Mouse (Mus musculus): ENCODE results near the gene Ip6k2. TPM values are rescaled to one million over a fixed set of nuclear protein-coding genes. Genes with fewer than 3 reads are reported as not detected.

The Ip6k2 gene
- polyA plus RNA-seq, 1 experiment from 2014 or later, result 222 TPM

DNA sequence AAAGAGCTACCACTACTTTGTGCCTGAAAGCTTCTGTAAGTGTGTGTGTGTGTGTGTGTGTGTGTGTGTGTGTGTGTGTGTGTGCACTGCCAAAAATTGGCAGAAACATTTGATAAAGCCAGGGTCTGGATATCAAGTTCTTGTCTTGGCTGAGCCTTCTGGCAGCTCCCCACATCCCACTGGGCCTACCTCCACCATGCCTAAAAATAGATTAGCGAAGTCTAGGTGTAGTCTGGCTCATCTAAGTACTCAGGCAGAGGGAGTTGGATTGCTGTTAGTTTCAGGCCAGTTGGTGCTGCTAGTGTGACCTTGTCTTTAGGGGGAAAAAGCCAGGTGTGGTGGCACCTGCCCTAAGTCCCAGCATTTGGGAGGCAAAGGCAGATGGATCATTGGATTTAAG lies 23.2 kb downstream of the Ip6k2 start:
- Histone ChIP-seq H3K36me3 (peaks cover 63% of the 10 kb centered on the region), H3K4me3 (no peak overlapping the region), H3K27me3 (no peaks in the 10 kb centered on the region), H3K4me2 (no peak overlapping the region), H3K4me1 (replicated peaks) (peaks cover 23% of the 10 kb centered on the region), H3K9me3 (no peaks in the 10 kb centered on the region), H3K9ac (no peak overlapping the region), H3K27ac (0 out of 2 replicates have a peak overlapping the region, but pooled peaks have one; percentile 0)
- ATAC-seq (ENCODE audit: low FRiP score), result no peak
- 94% methylated on average over 1 of the region's 1 CpGs for WGBS

- Histone ChIP-seq H3K9me3 (no peaks in the 10 kb centered on the region), H3K27ac (peak overlapping the region; percentile 59), H3K9ac (peak overlapping the region; percentile 25; the same call in 1 of the 2 replicates), H3K4me3 (no peak overlapping the region), H3K4me1 (replicated peaks) (peaks cover 23% of the 10 kb centered on the region), H3K36me3 (peaks cover 63% of the 10 kb centered on the region), H3K27me3 (no peaks in the 10 kb centered on the region), H3K4me2 (no peak overlapping the region)
- 74% methylated on average over 5 of the region's 5 CpGs for WGBS
- no peak; the same call in 1 of the 2 replicates for ATAC-seq (ENCODE audit: low FRiP score)
Measured at GRCm38 (mm10) chr9:108807674-108808073, 24.1 kb downstream of the Ip6k2 start.

DNA sequence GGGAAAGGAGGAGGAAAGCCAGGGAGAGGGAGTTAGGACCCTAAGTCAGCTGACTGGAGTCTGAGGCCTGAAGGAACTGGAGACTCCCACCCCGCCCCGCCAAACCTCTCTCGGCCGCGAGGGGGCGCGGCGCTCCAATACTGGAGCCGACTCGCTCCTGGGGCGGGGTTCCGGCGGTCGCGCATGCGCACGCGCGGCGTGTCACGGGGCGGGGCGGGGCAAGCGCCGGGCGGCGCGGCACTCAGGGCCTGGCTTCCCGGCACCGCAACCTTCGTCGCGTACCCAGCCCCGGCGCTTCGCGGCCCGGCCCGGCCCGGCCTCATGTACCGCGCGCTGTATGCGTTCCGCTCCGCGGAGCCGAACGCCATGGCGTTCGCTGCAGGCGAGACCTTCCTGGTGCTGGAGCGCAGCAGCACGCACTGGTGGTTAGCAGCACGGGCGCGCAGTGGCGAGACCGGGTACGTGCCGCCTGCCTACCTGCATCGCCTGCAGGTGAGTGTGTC lies 24.6 kb downstream of the Ip6k2 start, which contains the start of gene Nckipsd:
Gene Nckipsd, plus strand, starts transcription at position 206 of the 503 bp plus-strand sequence.
- H3K4me3 ChIP-seq, result peak within 1 kb of the TSS; percentile 73
- H3K27ac ChIP-seq, result peak within 1 kb of the TSS; percentile 84
- whole genome bisulfite sequencing, result under 1% methylated on average over 43 of the region's 62 CpGs
- peaks cover 65% of the 10 kb centered on the region for H3K36me3 ChIP-seq
- peak within 1 kb of the TSS; percentile 87 for H3K4me2 ChIP-seq
- peak; percentile 90 for ATAC-seq (ENCODE audit: low FRiP score)
- no peaks in the 10 kb centered on the region for H3K9me3 ChIP-seq
- no peaks in the 10 kb centered on the region for H3K27me3 ChIP-seq
- H3K9ac ChIP-seq, result peak within 1 kb of the TSS; percentile 95
- H3K4me1 ChIP-seq (replicated peaks), result peaks cover 23% of the 10 kb centered on the region

GRCm38 (mm10) chr9:108809188-108809587 lies 25.6 kb downstream of the Ip6k2 start:
- Histone ChIP-seq H3K4me1 (replicated peaks) (peaks cover 23% of the 10 kb centered on the region), H3K27ac (no peak overlapping the region), H3K4me3 (peak overlapping the region; percentile 73), H3K9ac (peak overlapping the region; percentile 95), H3K4me2 (peak overlapping the region; percentile 87), H3K27me3 (no peaks in the 10 kb centered on the region), H3K9me3 (no peaks in the 10 kb centered on the region), H3K36me3 (peaks cover 65% of the 10 kb centered on the region)
- WGBS, result 67% methylated on average over 5 of the region's 5 CpGs
- no peak for ATAC-seq (ENCODE audit: low FRiP score)

DNA sequence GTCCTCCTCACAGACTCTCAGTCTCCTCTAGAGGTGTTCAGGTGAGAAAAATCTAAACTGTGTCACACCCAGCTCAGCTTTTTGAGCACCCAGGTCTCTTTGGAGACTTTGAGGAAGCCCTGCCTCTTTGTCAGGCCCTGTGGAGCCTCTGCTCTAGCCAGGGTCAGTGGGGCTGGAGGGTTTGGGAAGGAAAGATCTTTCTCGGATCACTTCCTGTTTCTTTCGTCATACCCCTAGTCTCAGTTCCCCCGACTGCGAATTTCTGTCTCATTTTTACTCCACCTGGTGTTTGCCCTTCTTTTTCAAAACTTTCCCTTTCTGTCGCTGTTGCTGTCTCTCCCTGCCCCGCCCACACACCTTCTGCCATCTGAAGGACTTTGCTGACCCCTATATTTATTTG lies 26.1 kb downstream of the Ip6k2 start:
- Histone ChIP-seq H3K9ac (peak overlapping the region; percentile 95), H3K4me1 (replicated peaks) (peaks cover 23% of the 10 kb centered on the region), H3K4me2 (peak overlapping the region; percentile 87; the same call in 1 of the 2 replicates), H3K27ac (no peak overlapping the region), H3K36me3 (peaks cover 65% of the 10 kb centered on the region), H3K4me3 (no peak overlapping the region), H3K9me3 (no peaks in the 10 kb centered on the region), H3K27me3 (no peaks in the 10 kb centered on the region)
- no peak for ATAC-seq (ENCODE audit: low FRiP score)
- 88% methylated on average over 6 of the region's 6 CpGs for WGBS

GRCm38 (mm10) chr9:108810516-108810915 lies 26.9 kb downstream of the Ip6k2 start:
- Histone ChIP-seq H3K27me3 (no peaks in the 10 kb centered on the region), H3K4me1 (replicated peaks) (peaks cover 23% of the 10 kb centered on the region), H3K9ac (no peak overlapping the region), H3K27ac (no peak overlapping the region), H3K4me3 (no peak overlapping the region), H3K9me3 (no peaks in the 10 kb centered on the region), H3K4me2 (no peak overlapping the region), H3K36me3 (peaks cover 65% of the 10 kb centered on the region)
- WGBS, result 86% methylated on average over 5 of the region's 5 CpGs
- ATAC-seq (ENCODE audit: low FRiP score), result no peak

GRCm38 (mm10) chr9:108815557-108815956 lies 32.0 kb downstream of the Ip6k2 start:
- no peak overlapping the region for H3K4me3 ChIP-seq
- H3K27ac ChIP-seq, result no peak overlapping the region
- no peaks in the 10 kb centered on the region for H3K4me1 ChIP-seq (replicated peaks)
- H3K9ac ChIP-seq, result no peak overlapping the region
- no peaks in the 10 kb centered on the region for H3K27me3 ChIP-seq
- H3K4me2 ChIP-seq, result no peak overlapping the region
- WGBS, result 93% methylated on average over 7 of the region's 7 CpGs
- H3K9me3 ChIP-seq, result no peaks in the 10 kb centered on the region
- no peak for ATAC-seq (ENCODE audit: low FRiP score)
- H3K36me3 ChIP-seq, result peaks cover 84% of the 10 kb centered on the region

DNA sequence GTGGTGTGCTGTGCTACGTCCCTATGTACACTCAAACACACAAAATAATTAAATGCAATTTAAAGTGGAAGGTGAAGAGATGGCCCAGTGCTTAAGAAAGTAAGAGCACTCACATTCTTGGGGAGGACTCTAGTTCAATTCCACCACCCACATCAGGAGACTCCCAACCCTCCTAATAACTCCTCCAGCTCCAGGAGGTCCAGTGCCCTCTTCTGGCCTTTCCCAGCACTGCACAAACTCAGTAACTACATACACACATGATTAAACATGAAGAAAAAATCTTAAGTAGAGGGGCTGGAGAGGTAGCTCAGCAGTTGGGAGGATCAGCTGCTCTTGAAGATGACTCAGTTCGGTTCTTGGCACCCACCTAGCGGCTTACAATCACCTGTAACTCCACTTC lies 35.9 kb downstream of the Ip6k2 start:
- Histone ChIP-seq H3K4me1 (replicated peaks) (peaks cover 12% of the 10 kb centered on the region), H3K4me3 (no peak overlapping the region), H3K27ac (no peak overlapping the region), H3K27me3 (peaks cover 16% of the 10 kb centered on the region), H3K9me3 (no peaks in the 10 kb centered on the region), H3K4me2 (no peak overlapping the region), H3K36me3 (peaks cover 47% of the 10 kb centered on the region), H3K9ac (no peak overlapping the region)
- 65% methylated on average over 3 of the region's 3 CpGs for WGBS
- no peak for ATAC-seq (ENCODE audit: low FRiP score)

DNA sequence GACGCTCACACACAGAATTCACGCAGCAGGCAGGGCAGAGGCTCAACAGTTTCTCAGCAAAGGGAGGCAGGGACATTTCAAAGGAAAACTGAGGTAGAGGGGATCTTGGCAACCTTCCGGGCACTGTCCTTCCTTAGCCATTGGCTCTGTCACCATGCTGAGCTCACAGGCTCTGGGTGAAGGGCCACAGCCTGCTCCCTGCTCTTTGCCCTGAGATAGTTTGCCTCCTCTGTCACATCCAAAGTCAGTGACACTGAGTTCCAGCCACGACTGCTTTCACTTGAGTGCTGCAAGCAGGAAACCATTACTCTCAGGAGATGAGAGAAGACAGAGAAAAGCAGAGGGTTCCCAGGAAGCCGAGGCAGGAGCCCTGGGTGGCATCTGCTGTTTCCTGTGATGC lies 36.5 kb downstream of the Ip6k2 start:
- Histone ChIP-seq H3K4me2 (no peak overlapping the region), H3K27me3 (peaks cover 16% of the 10 kb centered on the region)
- WGBS, result 65% methylated on average over 5 of the region's 5 CpGs

GRCm38 (mm10) chr9:108824144-108824685 lies 40.6 kb downstream of the Ip6k2 start:
- Histone ChIP-seq H3K9me3 (no peaks in the 10 kb centered on the region), H3K27ac (peak overlapping the region; percentile 92), H3K9ac (peak overlapping the region; percentile 95), H3K4me3 (peak overlapping the region; percentile 79), H3K4me1 (replicated peaks) (peaks cover 38% of the 10 kb centered on the region), H3K4me2 (peak overlapping the region; percentile 95), H3K36me3 (peaks cover 20% of the 10 kb centered on the region), H3K27me3 (peaks cover 34% of the 10 kb centered on the region)
- no peak for ATAC-seq (ENCODE audit: low FRiP score)
- WGBS, result 4% methylated on average over 25 of the region's 25 CpGs

More for the DNA sequence above, 36.5 kb downstream of the Ip6k2 start:
- ATAC-seq (ENCODE audit: low FRiP score), result no peak
- Histone ChIP-seq H3K36me3 (peaks cover 41% of the 10 kb centered on the region), H3K27ac (no peak overlapping the region), H3K4me1 (replicated peaks) (peaks cover 12% of the 10 kb centered on the region), H3K9me3 (no peaks in the 10 kb centered on the region), H3K4me3 (no peak overlapping the region), H3K9ac (no peak overlapping the region)

- Histone ChIP-seq H3K36me3 (peaks cover 26% of the 10 kb centered on the region), H3K4me2 (peak overlapping the region; percentile 95), H3K9ac (peak overlapping the region; percentile 95), H3K4me3 (peak overlapping the region; percentile 79), H3K27ac (peak overlapping the region; percentile 92), H3K27me3 (peaks cover 40% of the 10 kb centered on the region), H3K9me3 (no peaks in the 10 kb centered on the region), H3K4me1 (replicated peaks) (peaks cover 45% of the 10 kb centered on the region)
- peak; percentile 92 for ATAC-seq (ENCODE audit: low FRiP score)
- under 1% methylated on average over 31 of the region's 31 CpGs for WGBS
Measured at GRCm38 (mm10) chr9:108824755-108825413, 41.3 kb downstream of the Ip6k2 start.

DNA sequence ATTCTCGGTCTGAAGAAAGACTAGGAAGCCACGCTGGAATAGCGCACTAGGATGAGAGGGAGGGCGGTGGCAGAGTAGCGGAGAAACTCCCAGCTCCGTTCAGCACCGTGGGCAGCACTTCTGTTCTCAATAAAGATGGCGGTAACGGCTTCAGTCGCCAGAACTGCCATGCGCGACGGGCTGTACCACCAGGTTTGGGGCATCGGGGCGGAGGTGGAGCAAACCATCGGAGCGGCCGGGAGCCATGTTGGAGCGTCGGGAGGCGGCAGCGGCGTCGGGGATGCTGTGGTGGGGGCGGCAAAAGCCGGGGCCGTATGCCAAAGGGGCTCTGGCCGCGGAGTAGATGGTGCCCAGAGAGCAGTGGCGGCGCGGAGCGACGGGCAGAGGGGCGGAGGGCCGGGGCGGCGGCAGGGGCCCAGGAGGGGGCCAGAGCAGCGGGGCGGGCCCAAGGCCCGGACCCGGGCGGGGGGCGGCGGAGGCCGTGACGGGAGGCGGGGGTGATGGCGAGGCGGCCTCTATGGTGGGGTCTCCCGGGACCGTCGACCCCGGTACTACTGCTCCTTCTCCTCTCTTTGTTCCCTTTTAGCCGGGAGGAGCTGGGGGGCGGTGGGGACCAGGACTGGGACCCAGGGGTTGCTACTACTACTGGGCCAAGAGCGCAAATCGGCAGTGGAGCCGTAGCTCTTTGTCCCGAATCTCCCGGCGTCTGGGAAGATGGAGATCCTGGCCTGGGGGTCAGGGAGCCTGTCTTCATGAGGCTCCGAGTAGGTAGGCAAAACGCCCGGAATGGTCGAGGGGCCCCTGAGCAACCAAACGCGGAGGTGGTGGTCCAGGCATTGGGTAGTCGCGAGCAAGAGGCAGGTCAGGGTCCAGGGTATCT lies 42.5 kb downstream of the Ip6k2 start, which contains the start of gene Celsr3:
Gene Celsr3, plus strand, starts transcription at position 501 of the 880 bp plus-strand sequence.
- H3K4me1 ChIP-seq (replicated peaks), result peaks cover 57% of the 10 kb centered on the region
- 1% methylated on average over 60 of the region's 70 CpGs for WGBS

More for the DNA sequence above, 42.5 kb downstream of the Ip6k2 start, which contains the start of gene Celsr3:
- peak; percentile 67 for ATAC-seq (ENCODE audit: low FRiP score)
- Histone ChIP-seq H3K4me2 (peak within 1 kb of the TSS; percentile 95), H3K36me3 (peaks cover 32% of the 10 kb centered on the region), H3K27ac (peak within 1 kb of the TSS; percentile 92), H3K27me3 (peaks cover 51% of the 10 kb centered on the region), H3K9me3 (no peaks in the 10 kb centered on the region), H3K9ac (peak within 1 kb of the TSS; percentile 95), H3K4me3 (peak within 1 kb of the TSS; percentile 79)

All from hindbrain, embryonic 13.5 days (tissue).